Mouse (Mus musculus): Measurements from ENCODE around the gene Olfr1252. TPM values are rescaled to one million over a fixed set of nuclear protein-coding genes. Genes with fewer than 3 reads are reported as not detected.

Olfr1252 gene
- total RNA-seq (2022): not detected

GRCm38 (mm10) chr2:89724912-89725311 is at the start of gene Olfr1252:
Gene Olfr1252 (minus strand): TSS chr2:89725012.
- no peak for DNase-seq (ENCODE audit: low spot score in 2 of 2)

GRCm38 (mm10) chr2:89756990-89757389 is 32.2 kb upstream of the Olfr1252 start, which contains the start of gene Olfr1253:
Gene Olfr1253 (minus strand): TSS chr2:89757090.
- DNase-seq (ENCODE audit: low spot score in 2 of 2): no peak

- DNase-seq (ENCODE audit: low spot score in 2 of 2): no peak
Observed at GRCm38 (mm10) chr2:89691980-89692379, 32.8 kb downstream of the Olfr1252 start.

- DNase-seq (ENCODE audit: low spot score in 2 of 2): no peak
Observed at GRCm38 (mm10) chr2:89671836-89672235, 53.0 kb downstream of the Olfr1252 start, which contains the start of gene Olfr1251. Gene Olfr1251 (minus strand): TSS chr2:89671936.

Other genes with a start within 250 kb of the Olfr1252 start
- not detected for gene Olfr1241, start 237.9 kb downstream of the Olfr1252 start, total RNA-seq (2022)
- not detected for gene Olfr1242, start 226.7 kb downstream of the Olfr1252 start, total RNA-seq (2022)
- not detected for gene Olfr1243, start 193.5 kb downstream of the Olfr1252 start, total RNA-seq (2022)
- not detected for gene Olfr1245, start 146.6 kb downstream of the Olfr1252 start, total RNA-seq (2022)
- not detected for gene Olfr1246, start 131.9 kb downstream of the Olfr1252 start, total RNA-seq (2022)
- gene Olfr1247, start 110.9 kb downstream of the Olfr1252 start, total RNA-seq (2022): under 1 TPM in 1 of 4 experiments, not detected in 3; 0.09 TPM
- gene Olfr1248, start 106.8 kb downstream of the Olfr1252 start, total RNA-seq (2022): not detected
- not detected for gene Olfr1249, start 90.0 kb downstream of the Olfr1252 start, total RNA-seq (2022)
- gene Olfr1250, start 63.5 kb downstream of the Olfr1252 start, total RNA-seq (2022): not detected
- gene Olfr1251, start 53.1 kb downstream of the Olfr1252 start, total RNA-seq (2022): not detected
- gene Olfr1253, start 32.1 kb upstream of the Olfr1252 start, total RNA-seq (2022): not detected
- gene Olfr1254, start 68.6 kb upstream of the Olfr1252 start, total RNA-seq (2022): not detected
- gene Olfr1255, start 87.0 kb upstream of the Olfr1252 start, total RNA-seq (2022): not detected
- gene Olfr1256, start 116.5 kb upstream of the Olfr1252 start, total RNA-seq (2022): not detected
- gene Olfr48, start 123.2 kb upstream of the Olfr1252 start, total RNA-seq (2022): not detected
- not detected for gene Olfr1257, start 153.4 kb upstream of the Olfr1252 start, total RNA-seq (2022)
- gene Olfr1258, start 202.3 kb upstream of the Olfr1252 start, total RNA-seq (2022): not detected
- gene Olfr1259, start 223.7 kb upstream of the Olfr1252 start, total RNA-seq (2022): not detected
- not detected for gene Olfr1260, start 249.3 kb upstream of the Olfr1252 start, total RNA-seq (2022)